Mouse (Mus musculus) ES-E14 (cell line): ENCODE data around the gene Inppl1.

Experiments
- CHD2 ChIP-seq: IDR thresholded peaks from 2 replicates; pipeline ENCODE4 v1.6.1; 2014; ENCODE audit warnings: mild to moderate bottlenecking, low read depth, low read length, inconsistent platforms
- HCFC1 ChIP-seq: IDR thresholded peaks from 2 replicates; pipeline ENCODE4 v1.6.1; 2012; ENCODE audit warnings: low read length, inconsistent platforms, borderline replicate concordance; ENCODE audit not compliant: insufficient read depth
- MAFK ChIP-seq: IDR thresholded peaks from 2 replicates; pipeline ENCODE4 v1.6.1; 2014; ENCODE audit warnings: mild to moderate bottlenecking, low read depth, low read length, inconsistent platforms; ENCODE audit not compliant: insufficient read depth
- ZC3H11A ChIP-seq: IDR thresholded peaks from 2 replicates; pipeline ENCODE4 v1.6.1; 2012; ENCODE audit warnings: low read depth, mild to moderate bottlenecking, inconsistent platforms, low read length, borderline replicate concordance
- ZNF384 ChIP-seq: IDR thresholded peaks from 2 replicates; pipeline ENCODE4 v1.6.1; 2012; ENCODE audit warnings: low read depth, low read length, inconsistent platforms

DNA sequence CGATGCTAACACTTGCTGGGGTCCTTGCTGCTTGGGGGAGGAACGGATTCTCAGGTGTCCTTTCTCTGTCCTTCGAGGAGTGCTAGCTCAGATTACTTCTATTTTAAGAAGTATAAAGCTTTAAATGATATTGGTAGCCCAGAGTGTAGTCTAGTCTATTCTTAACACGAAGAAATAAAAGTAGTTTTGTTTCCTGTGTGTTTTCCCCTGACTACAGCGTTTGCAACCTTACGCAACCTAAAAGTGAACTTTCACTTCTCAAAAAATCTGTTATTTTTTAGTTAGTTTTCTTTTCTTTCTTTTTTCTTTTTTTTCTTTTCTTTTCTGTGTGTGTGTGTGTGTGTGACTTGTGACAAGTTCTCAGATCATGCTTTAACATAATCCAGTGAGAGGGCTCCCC lies 13.7 kb upstream of the Inppl1 start:
- no peak for TF ChIP-seq ZNF384
- TF ChIP-seq HCFC1, result no peak
- no peak for TF ChIP-seq MAFK
- TF ChIP-seq ZC3H11A, result no peak
- no peak for TF ChIP-seq CHD2
